Mouse (Mus musculus): ENCODE data around the gene Lgalsl. TPM values are rescaled to one million over a fixed set of nuclear protein-coding genes. Genes with fewer than 3 reads are reported as not detected.

The Lgalsl gene
- polyA plus RNA-seq, 1 experiment from 2014 or later, result 40.6 TPM

- H3K36me3 ChIP-seq (replicated peaks), result no peaks in the 10 kb centered on the region
- peaks cover 29% of the 10 kb centered on the region; the same call in 1 of the 2 replicates for H3K4me1 ChIP-seq
- 28% methylated on average over 9 of the region's 9 CpGs for WGBS
- no peak overlapping the region for H3K4me3 ChIP-seq (replicated peaks)
- H3K9me3 ChIP-seq, result no peaks in the 10 kb centered on the region
- H3K4me2 ChIP-seq, result no peak overlapping the region
- peak overlapping the region; percentile 60 for H3K27ac ChIP-seq
- ATAC-seq (ENCODE audit: low FRiP score), result peak; percentile 61
- no peak overlapping the region for H3K9ac ChIP-seq
- H3K27me3 ChIP-seq, result no peaks in the 10 kb centered on the region
These were observed 28.2 kb upstream of the Lgalsl start for GRCm38 (mm10) chr11:20858921-20859668.

GRCm38 (mm10) chr11:20857921-20858320 lies 27.1 kb upstream of the Lgalsl start:
- H3K4me1 ChIP-seq, result peaks cover 34% of the 10 kb centered on the region; the same call in 1 of the 2 replicates
- H3K9me3 ChIP-seq, result no peaks in the 10 kb centered on the region
- ATAC-seq (ENCODE audit: low FRiP score), result no peak
- no peak overlapping the region for H3K4me3 ChIP-seq (replicated peaks)
- H3K27me3 ChIP-seq, result no peaks in the 10 kb centered on the region
- no peak overlapping the region for H3K27ac ChIP-seq
- 90% methylated on average over 4 of the region's 4 CpGs for WGBS
- H3K9ac ChIP-seq, result no peak overlapping the region
- no peaks in the 10 kb centered on the region for H3K36me3 ChIP-seq (replicated peaks)
- H3K4me2 ChIP-seq, result no peak overlapping the region

GRCm38 (mm10) chr11:20854032-20854741 lies 23.3 kb upstream of the Lgalsl start:
- 48% methylated on average over 4 of the region's 4 CpGs for WGBS
- Histone ChIP-seq H3K4me3 (replicated peaks) (no peak overlapping the region), H3K9ac (no peak overlapping the region), H3K4me2 (no peak overlapping the region), H3K27me3 (0 out of 2 replicates have a peak, but pooled peaks cover 4% of the 10 kb centered on the region), H3K9me3 (no peaks in the 10 kb centered on the region), H3K4me1 (peaks cover 27% of the 10 kb centered on the region; the same call in 1 of the 2 replicates), H3K27ac (no peak overlapping the region), H3K36me3 (replicated peaks) (no peaks in the 10 kb centered on the region)
- ATAC-seq (ENCODE audit: low FRiP score), result no peak

- H3K4me3 ChIP-seq (replicated peaks), result no peak overlapping the region
- 0 out of 2 replicates have a peak, but pooled peaks cover 4% of the 10 kb centered on the region for H3K27me3 ChIP-seq
- H3K9ac ChIP-seq, result no peak overlapping the region
- no peak for ATAC-seq (ENCODE audit: low FRiP score)
- no peak overlapping the region for H3K27ac ChIP-seq
- WGBS, result 81% methylated on average over 1 of the region's 1 CpGs
- H3K4me2 ChIP-seq, result no peak overlapping the region
- peaks cover 10% of the 10 kb centered on the region; the same call in 1 of the 2 replicates for H3K4me1 ChIP-seq
- H3K36me3 ChIP-seq (replicated peaks), result no peaks in the 10 kb centered on the region
- H3K9me3 ChIP-seq, result no peaks in the 10 kb centered on the region
These were observed 19.3 kb upstream of the Lgalsl start for GRCm38 (mm10) chr11:20850196-20850595.

- Histone ChIP-seq H3K4me2 (no peak overlapping the region), H3K9me3 (no peaks in the 10 kb centered on the region), H3K27me3 (0 out of 2 replicates have a peak, but pooled peaks cover 4% of the 10 kb centered on the region), H3K9ac (no peak overlapping the region), H3K4me1 (peaks cover 7% of the 10 kb centered on the region; the same call in 1 of the 2 replicates), H3K36me3 (replicated peaks) (no peaks in the 10 kb centered on the region), H3K27ac (no peak overlapping the region), H3K4me3 (replicated peaks) (no peak overlapping the region)
- ATAC-seq (ENCODE audit: low FRiP score), result no peak
- WGBS, result 85% methylated on average over 5 of the region's 5 CpGs
These were observed 18.5 kb upstream of the Lgalsl start for GRCm38 (mm10) chr11:20849403-20849802.

GRCm38 (mm10) chr11:20837366-20837765 lies 6.5 kb upstream of the Lgalsl start:
- ATAC-seq (ENCODE audit: low FRiP score), result no peak
- Histone ChIP-seq H3K9ac (no peak overlapping the region), H3K9me3 (no peaks in the 10 kb centered on the region), H3K4me2 (no peak overlapping the region), H3K27ac (no peak overlapping the region), H3K27me3 (peaks cover 3% of the 10 kb centered on the region; the same call in 1 of the 2 replicates), H3K4me3 (replicated peaks) (no peak overlapping the region), H3K36me3 (replicated peaks) (no peaks in the 10 kb centered on the region), H3K4me1 (no peaks in the 10 kb centered on the region)
- WGBS, result 91% methylated on average over 5 of the region's 5 CpGs

- ATAC-seq (ENCODE audit: low FRiP score), result no peak
- WGBS, result 12% methylated on average over 11 of the region's 11 CpGs
- Histone ChIP-seq H3K4me2 (peak overlapping the region; percentile 90), H3K4me1 (peaks cover 29% of the 10 kb centered on the region), H3K36me3 (replicated peaks) (peaks cover 16% of the 10 kb centered on the region), H3K9me3 (no peaks in the 10 kb centered on the region), H3K9ac (peak overlapping the region; percentile 94), H3K4me3 (replicated peaks) (peak overlapping the region; percentile 90), H3K27ac (no peak overlapping the region), H3K27me3 (peaks cover 3% of the 10 kb centered on the region; the same call in 1 of the 2 replicates)
These were observed 813 bp upstream of the Lgalsl start for GRCm38 (mm10) chr11:20831600-20832137.

GRCm38 (mm10) chr11:20829993-20830685 lies 717 bp downstream of the Lgalsl start:
- ATAC-seq (ENCODE audit: low FRiP score), result no peak
- peak overlapping the region; percentile 90 for H3K4me3 ChIP-seq (replicated peaks)

GRCm38 (mm10) chr11:20829056-20829686 lies 1.7 kb downstream of the Lgalsl start:
- peaks cover 26% of the 10 kb centered on the region for H3K36me3 ChIP-seq (replicated peaks)
- H3K27me3 ChIP-seq, result no peaks in the 10 kb centered on the region; the same call in 1 of the 2 replicates
- 51% methylated on average over 9 of the region's 9 CpGs for WGBS
- peak overlapping the region; percentile 90 for H3K4me2 ChIP-seq
- no peak for ATAC-seq (ENCODE audit: low FRiP score)
- no peak overlapping the region for H3K4me3 ChIP-seq (replicated peaks)
- 0 out of 2 replicates have a peak overlapping the region, but pooled peaks have one; percentile 2 for H3K27ac ChIP-seq
- H3K9me3 ChIP-seq, result no peaks in the 10 kb centered on the region
- peaks cover 31% of the 10 kb centered on the region for H3K4me1 ChIP-seq
- H3K9ac ChIP-seq, result no peak overlapping the region

More at GRCm38 (mm10) chr11:20829993-20830685, 717 bp downstream of the Lgalsl start:
- peak overlapping the region; percentile 94 for H3K9ac ChIP-seq
- no peaks in the 10 kb centered on the region for H3K9me3 ChIP-seq
- no peaks in the 10 kb centered on the region; the same call in 1 of the 2 replicates for H3K27me3 ChIP-seq
- peak overlapping the region; percentile 90 for H3K4me2 ChIP-seq
- 15% methylated on average over 23 of the region's 23 CpGs for WGBS
- peaks cover 29% of the 10 kb centered on the region for H3K4me1 ChIP-seq
- H3K27ac ChIP-seq, result peak overlapping the region; percentile 75
- H3K36me3 ChIP-seq (replicated peaks), result peaks cover 26% of the 10 kb centered on the region

GRCm38 (mm10) chr11:20823961-20824360 lies 6.9 kb downstream of the Lgalsl start:
- WGBS, result 31% methylated on average over 2 of the region's 2 CpGs
- H3K36me3 ChIP-seq (replicated peaks), result peaks cover 26% of the 10 kb centered on the region

GRCm38 (mm10) chr11:20823301-20823700 lies 7.6 kb downstream of the Lgalsl start:
- Histone ChIP-seq H3K4me2 (no peak overlapping the region), H3K27me3 (no peaks in the 10 kb centered on the region), H3K9me3 (no peaks in the 10 kb centered on the region), H3K36me3 (replicated peaks) (peaks cover 26% of the 10 kb centered on the region), H3K4me3 (replicated peaks) (no peak overlapping the region), H3K27ac (no peak overlapping the region), H3K4me1 (peaks cover 15% of the 10 kb centered on the region), H3K9ac (no peak overlapping the region)
- 90% methylated on average over 2 of the region's 2 CpGs for WGBS
- no peak for ATAC-seq (ENCODE audit: low FRiP score)

More at GRCm38 (mm10) chr11:20823961-20824360, 6.9 kb downstream of the Lgalsl start:
- peaks cover 19% of the 10 kb centered on the region for H3K4me1 ChIP-seq
- ATAC-seq (ENCODE audit: low FRiP score), result no peak
- no peak overlapping the region for H3K4me2 ChIP-seq
- H3K9ac ChIP-seq, result no peak overlapping the region
- no peaks in the 10 kb centered on the region for H3K27me3 ChIP-seq
- H3K27ac ChIP-seq, result no peak overlapping the region
- H3K4me3 ChIP-seq (replicated peaks), result no peak overlapping the region
- no peaks in the 10 kb centered on the region for H3K9me3 ChIP-seq
